Mouse (Mus musculus) hindbrain, embryonic 13.5 days (tissue): ENCODE measurements around the gene Trir. TPM values are rescaled to one million over a fixed set of nuclear protein-coding genes. Genes with fewer than 3 reads are reported as not detected.
A peak's percentile ranks its signal among the peaks of the same experiment; 100 is the strongest.

Source experiments
- ATAC-seq: fragments of 200-750 bp; cut with Nextera tagmentation; 2 replicates; pipeline ENCODE4 v1.8.0; 2017; ENCODE audit warnings: moderate TSS enrichment; ENCODE audit not compliant: low FRiP score
- H3K27ac ChIP-seq: fragments of 300-500 bp; sonication (generic); 2 replicates; pipeline ENCODE4 v1.5.1; 2015; ENCODE audit warnings: inconsistent platforms, mild to moderate bottlenecking, moderate library complexity
- H3K27me3 ChIP-seq: fragments of 300-500 bp; sonication (generic); 2 replicates; pipeline ENCODE4 v1.6.1; 2015; ENCODE audit warnings: mild to moderate bottlenecking, inconsistent platforms
- H3K36me3 ChIP-seq: fragments of 300-500 bp; sonication (generic); 2 replicates; pipeline ENCODE4 v1.6.1; 2015; ENCODE audit warnings: mild to moderate bottlenecking, inconsistent platforms
- H3K4me1 ChIP-seq: fragments of 300-500 bp; sonication (generic); replicated peaks from 2 replicates; pipeline ENCODE4 v1.6.1; 2015; ENCODE audit warnings: inconsistent platforms
- H3K4me2 ChIP-seq: fragments of 300-500 bp; sonication (generic); 2 replicates; pipeline ENCODE4 v1.6.1; 2015; ENCODE audit warnings: inconsistent platforms, mild to moderate bottlenecking, moderate library complexity
- H3K4me3 ChIP-seq: fragments of 300-500 bp; sonication (generic); 2 replicates; pipeline ENCODE4 v1.5.1; 2015; ENCODE audit warnings: mild to moderate bottlenecking, inconsistent platforms
- H3K9ac ChIP-seq: fragments of 300-500 bp; sonication (generic); 2 replicates; pipeline ENCODE4 v1.6.1; 2015; ENCODE audit warnings: mild to moderate bottlenecking, inconsistent platforms
- H3K9me3 ChIP-seq: fragments of 300-500 bp; sonication (generic); 2 replicates; pipeline ENCODE4 v1.6.1; 2016; ENCODE audit warnings: inconsistent platforms
- WGBS: fragments of 180-500 bp; shearing (Covaris S2); methylation state at CpG from one replicate; pipeline ENCODE4 v1.1.7; 2015; 5-methylcytosine and 5-hydroxymethylcytosine counted together
- polyA plus RNA-seq: library from polyadenylated mRNA; unstranded; fragments of >200 nt; fragmentation: Nextera tagmentation; extraction: Ambion mirVana; gene quantifications from 2 replicates; pipeline ENCODE4 v1.2.1, GENCODE M21; 2015

Trir gene
- polyA plus RNA-seq, 1 experiment from 2014 or later = 141 TPM

- peak overlapping the region; percentile 100 for H3K4me2 ChIP-seq
- H3K27ac ChIP-seq = peak overlapping the region; percentile 79
- H3K4me1 ChIP-seq = peaks cover 46% of the 10 kb centered on the region
- H3K9me3 ChIP-seq = no peaks in the 10 kb centered on the region
- ATAC-seq = peak; percentile 34
- H3K27me3 ChIP-seq = peaks cover 69% of the 10 kb centered on the region
- no peaks in the 10 kb centered on the region for H3K36me3 ChIP-seq
- 1% methylated on average over 52 of the region's 53 CpGs for WGBS
- H3K4me3 ChIP-seq = peak overlapping the region; percentile 48
- peak overlapping the region; percentile 77 for H3K9ac ChIP-seq
Measured at GRCm38 (mm10) chr8:84985684-84986378, 40.8 kb upstream of the Trir start.

GRCm38 (mm10) chr8:84986379-84986945 is 40.2 kb upstream of the Trir start:
- Histone ChIP-seq H3K9ac (peak overlapping the region; percentile 77; the same call in 1 of the 2 replicates), H3K27me3 (peaks cover 64% of the 10 kb centered on the region), H3K27ac (peak overlapping the region; percentile 79), H3K9me3 (no peaks in the 10 kb centered on the region), H3K4me2 (peak overlapping the region; percentile 100), H3K4me1 (peaks cover 46% of the 10 kb centered on the region), H3K4me3 (peak overlapping the region; percentile 48), H3K36me3 (no peaks in the 10 kb centered on the region)
- no peak for ATAC-seq
- WGBS = 38% methylated on average over 8 of the region's 8 CpGs

GRCm38 (mm10) chr8:84987388-84987787 is 39.2 kb upstream of the Trir start:
- no peak for ATAC-seq
- Histone ChIP-seq H3K27ac (no peak overlapping the region), H3K27me3 (peaks cover 55% of the 10 kb centered on the region), H3K36me3 (no peaks in the 10 kb centered on the region), H3K9ac (no peak overlapping the region), H3K4me2 (no peak overlapping the region), H3K9me3 (no peaks in the 10 kb centered on the region), H3K4me1 (peaks cover 41% of the 10 kb centered on the region), H3K4me3 (no peak overlapping the region)
- WGBS = 85% methylated on average over 5 of the region's 5 CpGs

- WGBS = 65% methylated on average over 2 of the region's 2 CpGs
- Histone ChIP-seq H3K27me3 (peaks cover 50% of the 10 kb centered on the region), H3K4me3 (no peak overlapping the region), H3K27ac (no peak overlapping the region), H3K36me3 (no peaks in the 10 kb centered on the region), H3K4me1 (peaks cover 41% of the 10 kb centered on the region), H3K9ac (no peak overlapping the region), H3K9me3 (no peaks in the 10 kb centered on the region), H3K4me2 (no peak overlapping the region)
- no peak for ATAC-seq
Measured at GRCm38 (mm10) chr8:84987903-84988302, 38.7 kb upstream of the Trir start.

- Histone ChIP-seq H3K36me3 (no peaks in the 10 kb centered on the region), H3K9me3 (no peaks in the 10 kb centered on the region), H3K4me1 (peaks cover 40% of the 10 kb centered on the region), H3K27me3 (peaks cover 51% of the 10 kb centered on the region), H3K4me3 (no peak overlapping the region), H3K9ac (peak overlapping the region; percentile 75; the same call in 1 of the 2 replicates), H3K4me2 (peak overlapping the region; percentile 86), H3K27ac (no peak overlapping the region)
- WGBS = 16% methylated on average over 15 of the region's 15 CpGs
- no peak for ATAC-seq
Measured at GRCm38 (mm10) chr8:84989311-84989731, 37.3 kb upstream of the Trir start.

GRCm38 (mm10) chr8:84989810-84990209 is 36.8 kb upstream of the Trir start:
- under 1% methylated on average over 15 of the region's 15 CpGs for WGBS
- Histone ChIP-seq H3K4me1 (peaks cover 36% of the 10 kb centered on the region), H3K36me3 (no peaks in the 10 kb centered on the region)

GRCm38 (mm10) chr8:84990349-84990748 is 36.3 kb upstream of the Trir start, which contains the start of gene Hook2:
TSS of gene Hook2 (plus strand) at chr8:84990603.
- peak; percentile 89 for ATAC-seq
- H3K4me1 ChIP-seq = peaks cover 30% of the 10 kb centered on the region
- H3K36me3 ChIP-seq = no peaks in the 10 kb centered on the region; the same call in 1 of the 2 replicates
- peak within 1 kb of the TSS; percentile 78 for H3K9ac ChIP-seq
- 0% methylated on average over 28 of the region's 28 CpGs for WGBS
- peak within 1 kb of the TSS; percentile 85 for H3K27ac ChIP-seq
- H3K27me3 ChIP-seq = peaks cover 55% of the 10 kb centered on the region
- H3K4me3 ChIP-seq = peak within 1 kb of the TSS; percentile 55
- H3K9me3 ChIP-seq = no peaks in the 10 kb centered on the region
- H3K4me2 ChIP-seq = peak within 1 kb of the TSS; percentile 86

More at GRCm38 (mm10) chr8:84989810-84990209, 36.8 kb upstream of the Trir start:
- H3K27ac ChIP-seq = peak overlapping the region; percentile 85
- ATAC-seq = peak; percentile 60
- H3K9ac ChIP-seq = peak overlapping the region; percentile 75
- peaks cover 51% of the 10 kb centered on the region for H3K27me3 ChIP-seq
- H3K9me3 ChIP-seq = no peaks in the 10 kb centered on the region
- peak overlapping the region; percentile 86 for H3K4me2 ChIP-seq
- H3K4me3 ChIP-seq = peak overlapping the region; percentile 55

GRCm38 (mm10) chr8:84990836-84991235 is 35.8 kb upstream of the Trir start:
- Histone ChIP-seq H3K9ac (peak overlapping the region; percentile 78), H3K4me1 (peaks cover 29% of the 10 kb centered on the region), H3K9me3 (no peaks in the 10 kb centered on the region), H3K27me3 (peaks cover 56% of the 10 kb centered on the region), H3K4me2 (peak overlapping the region; percentile 86), H3K27ac (peak overlapping the region; percentile 73), H3K4me3 (peak overlapping the region; percentile 55), H3K36me3 (peaks cover 3% of the 10 kb centered on the region; the same call in 1 of the 2 replicates)
- WGBS = 3% methylated on average over 15 of the region's 15 CpGs
- ATAC-seq = peak; percentile 55

GRCm38 (mm10) chr8:84994375-84994774 is 32.2 kb upstream of the Trir start:
- 89% methylated on average over 9 of the region's 9 CpGs for WGBS
- no peak overlapping the region for H3K4me2 ChIP-seq
- ATAC-seq = no peak

GRCm38 (mm10) chr8:84995680-84996079 is 30.9 kb upstream of the Trir start:
- H3K4me1 ChIP-seq = peaks cover 22% of the 10 kb centered on the region
- no peak for ATAC-seq
- H3K9me3 ChIP-seq = no peaks in the 10 kb centered on the region
- no peak overlapping the region for H3K4me3 ChIP-seq
- WGBS = 14% methylated on average over 25 of the region's 25 CpGs
- no peak overlapping the region for H3K27ac ChIP-seq
- H3K36me3 ChIP-seq = peaks cover 9% of the 10 kb centered on the region; the same call in 1 of the 2 replicates
- 0 out of 2 replicates have a peak overlapping the region, but pooled peaks have one; percentile 15 for H3K4me2 ChIP-seq
- H3K9ac ChIP-seq = no peak overlapping the region
- H3K27me3 ChIP-seq = peaks cover 38% of the 10 kb centered on the region

More at GRCm38 (mm10) chr8:84994375-84994774, 32.2 kb upstream of the Trir start:
- Histone ChIP-seq H3K27ac (no peak overlapping the region), H3K9ac (no peak overlapping the region), H3K27me3 (peaks cover 38% of the 10 kb centered on the region), H3K9me3 (no peaks in the 10 kb centered on the region), H3K4me1 (peaks cover 29% of the 10 kb centered on the region), H3K36me3 (peaks cover 9% of the 10 kb centered on the region; the same call in 1 of the 2 replicates), H3K4me3 (no peak overlapping the region)

- Histone ChIP-seq H3K36me3 (peaks cover 9% of the 10 kb centered on the region; the same call in 1 of the 2 replicates), H3K27me3 (peaks cover 38% of the 10 kb centered on the region), H3K27ac (no peak overlapping the region), H3K9ac (no peak overlapping the region), H3K9me3 (no peaks in the 10 kb centered on the region), H3K4me3 (no peak overlapping the region), H3K4me2 (no peak overlapping the region), H3K4me1 (peaks cover 15% of the 10 kb centered on the region)
- 75% methylated on average over 5 of the region's 5 CpGs for WGBS
- no peak for ATAC-seq
Measured at GRCm38 (mm10) chr8:84996978-84997377, 29.6 kb upstream of the Trir start.

GRCm38 (mm10) chr8:84997649-84998295 is 28.9 kb upstream of the Trir start:
- Histone ChIP-seq H3K4me3 (peak overlapping the region; percentile 8; the same call in 1 of the 2 replicates), H3K9ac (peak overlapping the region; percentile 53), H3K36me3 (peaks cover 15% of the 10 kb centered on the region), H3K9me3 (no peaks in the 10 kb centered on the region), H3K27ac (peak overlapping the region; percentile 26; the same call in 1 of the 2 replicates), H3K27me3 (peaks cover 38% of the 10 kb centered on the region), H3K4me1 (peaks cover 15% of the 10 kb centered on the region), H3K4me2 (peak overlapping the region; percentile 31)
- 1% methylated on average over 19 of the region's 19 CpGs for WGBS
- ATAC-seq = peak; percentile 71
